Mouse (Mus musculus): Measurements from ENCODE around the gene Kctd17.

Gene Kctd17

GRCm38 (mm10) chr15:78447746-78448535 is 19.6 kb downstream of the Kctd17 start:
- in situ Hi-C loops (cut with MboI, MseI), result loop anchor here (5.0 kb wide), 2 partner anchors 34 to 89 kb away; no protein-coding TSS in a partner anchor

- in situ Hi-C loops (cut with MboI, MseI), result loop anchor here (5.0 kb wide), 2 partner anchors 33 to 88 kb away; no protein-coding TSS in a partner anchor
Observed at GRCm38 (mm10) chr15:78449131-78449530, 20.8 kb downstream of the Kctd17 start.

GRCm38 (mm10) chr15:78449694-78450418 is 21.5 kb downstream of the Kctd17 start:
- in situ Hi-C loops (cut with MboI, MseI), result loop anchor here (5.0 kb wide), 2 partner anchors 32 to 87 kb away; no protein-coding TSS in a partner anchor

DNA sequence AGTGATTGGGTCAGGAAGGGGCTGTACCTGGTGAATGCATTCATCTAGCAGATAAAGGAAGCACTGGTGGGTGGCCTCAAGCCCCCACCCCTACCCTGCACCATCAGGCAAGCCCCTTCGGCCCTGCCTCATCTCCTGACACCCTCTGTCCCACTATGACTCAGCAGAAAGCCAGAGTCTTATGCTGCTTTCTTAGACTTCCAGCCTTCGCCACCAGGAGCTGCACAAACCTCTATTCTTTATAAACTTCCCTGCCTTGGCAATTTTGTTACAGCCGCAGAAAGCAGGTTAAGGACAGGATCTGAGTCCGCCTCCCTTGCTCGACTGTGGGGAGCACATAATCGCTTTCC is 22.0 kb downstream of the Kctd17 start:
- in situ Hi-C loops (cut with MboI, MseI), result no loop called here

- in situ Hi-C loops (cut with MboI, MseI), result no loop called here
Observed at GRCm38 (mm10) chr15:78451201-78451600, 22.8 kb downstream of the Kctd17 start.

GRCm38 (mm10) chr15:78452929-78453328 is 24.6 kb downstream of the Kctd17 start:
- in situ Hi-C loops (cut with MboI, MseI), result no loop called here

DNA sequence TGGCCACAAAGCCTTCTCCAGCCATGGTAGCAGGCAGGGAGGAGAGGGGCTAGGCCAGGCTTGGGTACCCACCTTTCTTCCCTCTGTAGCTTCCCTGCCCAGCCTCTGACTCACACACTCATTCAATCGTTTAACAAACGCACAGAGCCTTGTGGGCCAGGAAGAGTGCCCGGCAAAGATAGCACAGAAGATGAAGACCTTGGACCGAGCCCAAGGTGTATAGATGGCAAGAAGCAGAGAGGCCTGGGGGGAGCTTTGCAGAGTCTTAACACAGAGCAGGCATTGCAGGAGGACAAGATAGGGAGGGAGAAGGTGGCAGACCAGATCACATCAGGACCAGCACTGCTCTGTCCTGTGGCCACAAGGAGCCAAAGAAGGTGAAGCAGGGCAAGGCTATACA is 26.8 kb downstream of the Kctd17 start:
- in situ Hi-C loops (cut with MboI, MseI), result no loop called here

DNA sequence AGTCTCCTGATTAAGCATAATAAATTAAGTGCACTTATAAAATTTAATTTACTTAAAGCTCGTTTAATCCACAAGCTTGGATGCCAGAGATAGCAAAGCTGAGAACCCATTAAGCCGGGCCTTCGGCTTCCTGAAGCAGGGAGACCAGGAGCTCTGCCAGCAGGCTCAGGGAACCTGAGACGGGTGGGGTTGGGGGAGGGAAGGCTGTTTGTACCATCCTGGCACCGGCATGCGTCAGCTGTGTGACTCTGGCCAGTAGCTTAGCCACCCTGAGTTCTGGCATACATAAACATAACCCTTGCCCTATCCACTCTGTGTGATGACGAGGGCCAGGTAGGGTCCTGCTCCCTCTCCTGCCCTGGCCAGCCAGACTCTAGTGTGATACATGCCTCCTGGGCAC is 27.7 kb downstream of the Kctd17 start:
- in situ Hi-C loops (cut with MboI, MseI), result no loop called here

DNA sequence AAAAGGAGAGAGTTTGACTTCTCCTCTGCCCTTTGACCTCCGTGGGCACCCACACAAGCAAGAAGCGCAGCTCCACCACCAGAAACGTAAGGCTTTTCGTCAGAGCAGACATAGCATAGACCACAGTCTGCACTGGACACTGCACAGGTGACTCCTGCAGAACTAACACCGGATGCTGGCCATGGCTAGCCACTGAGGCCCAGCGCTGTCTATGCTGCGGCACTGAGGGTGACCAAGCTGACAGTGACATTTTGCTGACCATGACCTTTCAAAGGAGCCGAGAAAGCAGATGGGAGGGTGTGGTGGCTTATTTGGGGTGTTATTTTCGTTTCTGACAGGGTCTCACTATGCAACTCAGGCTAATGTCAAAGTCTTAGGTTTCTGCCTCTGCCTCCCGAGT is 28.8 kb downstream of the Kctd17 start:
- in situ Hi-C loops (cut with MboI, MseI), result no loop called here

GRCm38 (mm10) chr15:78462981-78463380 is 34.6 kb downstream of the Kctd17 start:
- in situ Hi-C loops (cut with MboI, MseI), result no loop called here

DNA sequence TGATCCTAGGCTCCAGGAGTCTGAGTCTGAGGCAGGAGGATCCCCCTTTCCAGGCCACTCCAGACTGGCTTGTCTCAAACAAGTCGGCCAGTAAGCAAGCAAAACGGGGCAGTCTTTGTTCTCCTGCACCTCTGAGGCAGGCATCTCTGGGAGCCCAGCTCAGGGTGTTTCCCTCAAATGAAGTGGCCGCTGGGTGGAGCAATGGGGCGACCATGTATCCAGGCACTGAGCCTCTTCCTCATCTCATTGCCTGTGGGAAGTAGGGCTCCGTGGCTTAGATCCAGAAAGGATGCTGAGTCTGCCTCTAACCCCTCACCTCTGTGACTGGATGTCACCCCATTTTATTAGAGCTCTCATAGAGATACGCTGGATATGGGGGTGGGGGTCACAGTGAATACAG is 38.4 kb downstream of the Kctd17 start:
- in situ Hi-C loops (cut with MboI, MseI), result no loop called here

- in situ Hi-C loops (cut with MboI, MseI), result no loop called here
Observed at GRCm38 (mm10) chr15:78467570-78467969, 39.2 kb downstream of the Kctd17 start.

DNA sequence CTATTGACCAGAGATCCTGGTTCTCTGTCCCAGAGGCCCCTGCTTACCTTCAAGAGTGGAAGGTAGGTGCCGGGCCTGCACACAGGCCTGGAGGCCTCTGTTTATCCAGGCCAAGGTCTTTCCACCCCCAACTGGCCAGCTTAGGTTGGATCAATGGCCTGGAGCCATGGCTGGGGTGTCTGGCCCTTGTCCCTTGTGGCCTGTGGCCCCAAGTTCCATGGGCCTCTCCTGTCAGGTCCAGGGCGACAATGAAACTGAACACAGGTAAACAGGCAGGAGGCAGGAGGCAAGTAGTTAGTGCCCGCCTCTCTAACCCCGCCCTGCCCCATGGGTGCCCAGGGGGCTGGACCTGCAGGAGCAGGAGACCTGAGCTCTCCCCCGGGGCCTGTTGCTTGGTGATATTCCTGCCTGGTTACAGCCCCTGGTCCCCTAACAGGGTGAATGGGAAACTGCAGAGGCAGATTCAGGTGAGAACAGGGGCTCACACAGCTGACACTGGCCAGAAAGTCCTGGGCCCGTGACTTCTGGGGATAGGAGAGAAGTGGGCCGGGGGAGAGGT is 40.1 kb downstream of the Kctd17 start, which contains the start of gene Tmprss6:
Gene Tmprss6, minus strand, starts transcription at position 256 of the 559 bp plus-strand sequence.
- in situ Hi-C loops (cut with MboI, MseI), result no loop called here

DNA sequence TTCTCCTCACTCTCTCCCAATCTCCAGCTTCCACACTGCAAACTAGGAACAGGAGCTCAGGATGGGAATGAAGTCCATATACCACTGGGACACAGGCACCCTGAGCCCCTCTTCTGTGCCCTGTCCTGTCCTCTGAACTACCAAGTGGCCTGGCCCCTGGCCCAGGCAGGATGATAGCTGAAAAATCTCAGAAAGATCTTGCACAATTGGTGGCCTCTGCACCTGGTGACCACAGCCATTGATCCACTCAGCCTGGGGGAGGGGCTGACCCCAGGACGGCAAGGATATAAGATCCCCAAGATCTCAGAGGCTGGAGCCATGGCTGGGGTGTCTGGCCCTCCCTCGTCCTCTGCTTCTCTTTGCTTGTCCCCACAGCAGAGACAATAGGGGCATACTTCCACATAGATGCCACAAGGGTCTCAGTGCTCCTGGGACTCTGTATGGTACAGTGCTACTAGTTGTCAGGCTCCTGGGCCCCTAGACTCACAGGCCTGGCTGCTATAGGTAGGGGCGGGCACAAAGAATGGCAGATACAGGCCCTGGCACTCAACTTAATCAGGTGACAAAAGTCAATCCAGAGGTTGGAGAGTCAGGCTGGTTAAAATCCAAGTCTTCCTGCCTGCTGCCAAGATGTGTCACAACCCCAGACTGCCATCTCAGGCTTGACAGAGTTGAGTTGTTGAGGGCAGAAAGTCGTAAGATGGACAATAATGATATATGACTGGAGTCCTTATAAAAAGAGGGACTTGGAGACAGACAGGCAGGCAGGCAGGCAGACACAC is 42.3 kb downstream of the Kctd17 start:
- in situ Hi-C loops (cut with MboI, MseI), result no loop called here

GRCm38 (mm10) chr15:78471902-78472301 is 43.5 kb downstream of the Kctd17 start:
- in situ Hi-C loops (cut with MboI, MseI), result no loop called here

- in situ Hi-C loops (cut with MboI, MseI), result no loop called here
Observed at GRCm38 (mm10) chr15:78473442-78473841, 45.1 kb downstream of the Kctd17 start.

GRCm38 (mm10) chr15:78475604-78476031 is 47.3 kb downstream of the Kctd17 start:
- in situ Hi-C loops (cut with MboI, MseI), result loop anchor here in 1 of 2 experiments (25.0 kb wide), 1 partner anchor 1062 kb away; the partner anchor contains the start of gene Ddx17

- in situ Hi-C loops (cut with MboI, MseI), result loop anchor here in 1 of 2 experiments (25.0 kb wide), 1 partner anchor 1060 kb away; the partner anchor contains the start of gene Ddx17
Observed at GRCm38 (mm10) chr15:78476878-78477277, 48.5 kb downstream of the Kctd17 start.

- in situ Hi-C loops (cut with MboI, MseI), result loop anchor here in 1 of 2 experiments (25.0 kb wide), 1 partner anchor 1059 kb away; the partner anchor contains the start of gene Ddx17
Observed at GRCm38 (mm10) chr15:78478073-78478472, 49.7 kb downstream of the Kctd17 start.

GRCm38 (mm10) chr15:78479470-78479869 is 51.1 kb downstream of the Kctd17 start:
- in situ Hi-C loops (cut with MboI, MseI), result loop anchor here in 1 of 2 experiments (25.0 kb wide), 1 partner anchor 1058 kb away; the partner anchor contains the start of gene Ddx17

DNA sequence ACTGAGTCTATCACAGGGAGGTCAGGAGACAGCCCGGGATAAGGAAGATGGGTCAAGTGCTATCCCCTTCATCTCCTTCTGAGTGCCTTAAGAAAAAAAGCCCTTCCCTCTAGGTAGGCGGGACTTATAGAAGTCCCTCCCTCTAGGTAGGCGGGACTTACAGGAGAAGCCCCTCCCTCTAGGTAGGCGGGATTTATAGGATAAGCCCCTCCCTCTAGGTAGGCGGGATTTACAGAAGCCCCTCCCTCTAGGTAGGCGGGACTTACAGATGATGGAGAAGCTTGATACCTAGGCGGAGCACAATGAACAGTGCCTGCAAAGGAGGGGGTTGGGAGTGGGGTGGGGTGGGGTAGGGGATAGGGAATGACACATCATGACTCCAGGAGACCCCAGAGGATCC is 51.7 kb downstream of the Kctd17 start:
- in situ Hi-C loops (cut with MboI, MseI), result loop anchor here in 1 of 2 experiments (5.0 to 25.0 kb wide), 2 partner anchors 33 to 1057 kb away; partner anchors contain the start of gene Ddx17
